Mouse (Mus musculus) lung, embryonic 14.5 days (tissue): ENCODE results near the gene Ndufa4l2. TPM values are rescaled to one million over a fixed set of nuclear protein-coding genes. Genes with fewer than 3 reads are reported as not detected.

Source experiments
- ATAC-seq: fragments of 200-750 bp; cut with Nextera tagmentation; 2 replicates; pipeline ENCODE4 v1.8.0; 2017; ENCODE audit warnings: mild to moderate bottlenecking, moderate TSS enrichment, moderate library complexity; ENCODE audit not compliant: insufficient read depth
- DNase-seq: peaks from one replicate; pipeline ENCODE4 v3.0.0-alpha.2; 2015
- H3K27ac ChIP-seq: fragments of 300-500 bp; sonication (generic); 2 replicates; pipeline ENCODE4 v1.5.1; 2014; ENCODE audit warnings: low read depth, mild to moderate bottlenecking, moderate library complexity
- H3K27me3 ChIP-seq: fragments of 300-500 bp; sonication (generic); 2 replicates; pipeline ENCODE4 v1.6.1; 2014; ENCODE audit warnings: low read length, control low read depth; ENCODE audit not compliant: insufficient read depth
- H3K36me3 ChIP-seq: fragments of 300-500 bp; sonication (generic); 2 replicates; pipeline ENCODE4 v1.6.1; 2014; ENCODE audit warnings: control low read depth; ENCODE audit not compliant: insufficient read depth
- H3K4me1 ChIP-seq: fragments of 300-500 bp; sonication (generic); 2 replicates; pipeline ENCODE4 v1.6.1; 2014; ENCODE audit warnings: antibody characterized with exemption, control low read depth; ENCODE audit not compliant: insufficient read depth
- H3K4me2 ChIP-seq: fragments of 300-500 bp; sonication (generic); 2 replicates; pipeline ENCODE4 v1.6.1; 2014; ENCODE audit warnings: mild to moderate bottlenecking
- H3K4me3 ChIP-seq: fragments of 300-500 bp; sonication (generic); 2 replicates; pipeline ENCODE4 v1.5.1; 2014; ENCODE audit warnings: low read depth, low read length
- H3K9ac ChIP-seq: fragments of 300-500 bp; sonication (generic); 2 replicates; pipeline ENCODE4 v1.6.1; 2014
- H3K9me3 ChIP-seq: fragments of 300-500 bp; sonication (generic); 2 replicates; pipeline ENCODE4 v1.6.1; 2016; ENCODE audit warnings: low read depth, low read length, control low read depth
- CTCF ChIP-seq: IDR thresholded peaks from 2 replicates; pipeline ENCODE4 v1.5.1; 2016; ENCODE audit warnings: antibody characterized with exemption, low read depth
- WGBS: fragments of 180-500 bp; shearing (Covaris S2); extraction: QIAGEN DNeasy Blood & Tissue Kit; methylation state at CpG from one replicate; pipeline ENCODE4 v1.1.7; 2014; 5-methylcytosine and 5-hydroxymethylcytosine counted together
- polyA plus RNA-seq: library from polyadenylated mRNA; unstranded; fragments of >200 nt; fragmentation: Nextera tagmentation; extraction: Ambion mirVana; gene quantifications from 2 replicates; pipeline ENCODE4 v1.2.1, GENCODE M21; 2014

The Ndufa4l2 gene
- polyA plus RNA-seq, 1 experiment from 2014 or later: 36.4 TPM

DNA sequence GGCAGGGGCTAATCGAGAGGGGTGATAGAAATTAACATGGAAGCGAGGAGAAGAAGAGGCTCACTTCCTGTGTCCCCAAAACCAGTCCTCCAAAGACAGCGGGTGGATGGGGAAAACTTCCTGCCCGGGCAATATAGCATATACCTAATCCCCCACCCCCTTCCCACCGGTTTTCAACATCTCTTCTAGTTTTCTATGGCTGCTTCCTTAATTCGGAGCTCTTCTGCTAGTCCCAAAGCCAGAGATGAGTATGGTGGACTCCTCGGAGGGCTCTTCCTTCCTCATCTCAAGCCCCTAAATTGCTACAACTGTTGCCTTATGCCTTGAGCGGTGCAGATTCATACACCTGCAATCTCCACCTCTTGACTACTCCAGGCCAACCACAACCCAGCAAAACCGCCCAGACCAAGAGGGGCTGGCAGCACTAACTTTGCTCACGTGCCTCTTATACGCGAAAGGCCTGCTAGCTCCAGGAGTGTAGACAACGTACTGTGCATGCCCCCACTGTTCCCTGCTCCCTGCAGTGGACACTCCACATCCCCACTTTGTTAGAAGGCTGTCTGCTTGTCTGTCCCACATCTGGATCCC, 562 bp upstream of the Ndufa4l2 start:
- Histone ChIP-seq H3K36me3 (peaks cover 21% of the 10 kb centered on the region), H3K27me3 (peaks cover 69% of the 10 kb centered on the region), H3K27ac (no peak overlapping the region), H3K4me2 (peak overlapping the region; percentile 84), H3K9ac (no peak overlapping the region), H3K4me1 (peaks cover 14% of the 10 kb centered on the region), H3K4me3 (no peak overlapping the region), H3K9me3 (no peaks in the 10 kb centered on the region)
- no peak for DNase-seq
- TF ChIP-seq CTCF: no peak
- ATAC-seq: no peak
- WGBS: 17% methylated on average over 13 of the region's 13 CpGs

DNA sequence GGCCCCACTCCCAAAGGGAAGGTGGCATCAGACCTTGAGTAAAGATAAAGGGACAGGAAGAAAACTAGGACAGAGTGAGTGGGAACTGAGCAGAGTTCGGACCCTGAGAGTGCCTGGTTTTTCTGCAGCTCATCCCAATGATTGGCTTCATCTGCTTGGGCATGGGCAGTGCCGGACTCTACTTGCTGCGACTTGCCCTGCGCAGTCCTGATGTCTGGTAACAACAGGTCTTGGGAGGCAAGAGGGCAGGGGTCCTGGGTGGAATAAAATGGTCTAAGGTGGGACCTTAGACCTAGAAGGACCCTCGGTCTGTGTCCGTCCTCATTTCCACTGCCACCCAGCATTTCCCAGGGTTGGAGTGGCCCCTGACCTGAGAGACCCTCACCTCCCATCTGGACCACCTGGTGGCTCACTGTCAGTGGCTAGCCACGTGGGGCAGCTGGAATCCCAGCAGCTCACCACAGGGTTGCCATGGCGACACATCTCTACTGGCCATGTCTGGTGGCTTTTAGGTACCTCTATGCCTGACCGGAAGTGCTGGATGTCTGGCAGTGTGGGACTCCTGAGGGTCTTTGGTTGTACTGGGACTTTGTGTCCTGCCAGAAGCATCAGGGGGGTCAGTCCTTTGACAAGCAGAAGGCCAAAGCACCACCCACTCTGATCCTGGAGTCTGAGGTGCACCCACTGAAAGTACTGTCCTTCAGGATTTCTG, 660 bp downstream of the Ndufa4l2 start:
- DNase-seq: no peak
- H3K27ac ChIP-seq: no peak overlapping the region
- H3K4me3 ChIP-seq: 0 out of 2 replicates have a peak overlapping the region, but pooled peaks have one; percentile 3
- no peak for ATAC-seq
- H3K27me3 ChIP-seq: peaks cover 57% of the 10 kb centered on the region
- WGBS: 31% methylated on average over 9 of the region's 9 CpGs
- H3K9ac ChIP-seq: no peak overlapping the region
- no peak for TF ChIP-seq CTCF
- H3K4me2 ChIP-seq: peak overlapping the region; percentile 54
- H3K9me3 ChIP-seq: no peaks in the 10 kb centered on the region
- H3K36me3 ChIP-seq: peaks cover 33% of the 10 kb centered on the region
- peaks cover 14% of the 10 kb centered on the region for H3K4me1 ChIP-seq

DNA sequence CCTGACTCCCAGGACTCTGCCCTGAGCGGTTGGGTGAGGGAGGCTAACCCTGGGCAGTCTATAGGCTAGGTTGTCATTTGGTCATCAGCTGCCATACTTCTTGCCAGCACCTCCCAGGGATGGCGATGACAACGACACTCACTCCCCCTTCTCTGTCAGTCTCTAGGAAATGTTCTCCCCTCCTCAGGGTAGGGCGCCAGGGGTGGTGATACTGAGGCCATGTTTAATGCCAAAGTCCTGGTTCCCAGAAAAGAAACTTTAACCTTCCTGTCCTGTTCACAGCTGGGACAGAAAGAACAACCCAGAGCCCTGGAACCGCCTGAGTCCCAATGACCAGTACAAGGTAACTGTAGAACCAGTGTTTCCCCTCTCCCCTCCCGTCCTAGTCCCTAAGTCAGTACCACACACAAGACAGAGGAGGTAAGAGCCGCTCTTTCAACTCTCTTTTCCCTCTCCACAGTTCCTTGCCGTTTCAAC, 1.3 kb downstream of the Ndufa4l2 start:
- ATAC-seq (no peak), DNase-seq (no peak)
- Histone ChIP-seq H3K4me1 (peaks cover 17% of the 10 kb centered on the region), H3K4me2 (peak overlapping the region; percentile 54), H3K9me3 (no peaks in the 10 kb centered on the region), H3K27ac (no peak overlapping the region), H3K9ac (peak overlapping the region; percentile 7; the same call in 1 of the 2 replicates), H3K36me3 (peaks cover 36% of the 10 kb centered on the region), H3K27me3 (peaks cover 51% of the 10 kb centered on the region), H3K4me3 (peak overlapping the region; percentile 7; the same call in 1 of the 2 replicates)
- WGBS: 21% methylated on average over 8 of the region's 8 CpGs
- TF ChIP-seq CTCF: no peak

DNA sequence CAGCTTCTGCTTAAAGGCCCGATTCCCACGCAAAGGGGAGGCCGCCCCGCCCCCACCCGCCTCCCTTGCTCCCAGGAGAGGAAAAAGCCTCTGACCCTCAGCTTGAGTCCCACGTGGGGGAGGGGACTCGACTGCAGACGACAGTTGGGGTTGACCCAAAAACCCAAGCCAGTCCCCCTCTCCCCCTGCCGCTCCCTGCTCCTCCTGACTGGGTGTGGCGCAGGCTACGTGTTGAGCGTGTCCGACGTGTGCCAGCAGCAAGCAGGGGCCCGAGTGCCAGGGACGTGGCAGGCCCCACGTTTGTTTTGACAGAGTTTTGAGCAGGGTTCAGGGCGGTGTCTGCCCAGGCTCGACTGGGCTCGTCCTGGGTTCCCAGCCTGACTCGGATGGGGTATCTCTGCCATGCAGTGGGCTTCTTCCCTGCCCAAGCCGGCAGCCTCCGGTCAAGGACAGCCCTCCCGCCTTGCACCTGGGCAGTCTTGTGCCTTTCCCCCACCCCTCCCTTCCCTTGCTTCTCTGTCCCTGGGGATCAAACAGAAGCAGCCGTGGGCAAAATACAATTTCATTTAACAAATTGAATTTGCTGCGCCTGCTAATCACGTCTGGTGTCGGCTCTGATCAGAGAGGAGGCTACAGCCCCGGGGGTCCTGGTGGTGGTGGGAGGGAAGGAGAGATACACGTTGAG, 2.0 kb downstream of the Ndufa4l2 start:
- DNase-seq (peak; percentile 79), ATAC-seq (peak; percentile 12)
- WGBS: 12% methylated on average over 30 of the region's 30 CpGs
- Histone ChIP-seq H3K9me3 (no peaks in the 10 kb centered on the region), H3K4me2 (peak overlapping the region; percentile 54), H3K4me3 (peak overlapping the region; percentile 7; the same call in 1 of the 2 replicates), H3K27ac (0 out of 2 replicates have a peak overlapping the region, but pooled peaks have one; percentile 47), H3K36me3 (peaks cover 36% of the 10 kb centered on the region), H3K9ac (peak overlapping the region; percentile 20; the same call in 1 of the 2 replicates), H3K27me3 (peaks cover 44% of the 10 kb centered on the region), H3K4me1 (peaks cover 22% of the 10 kb centered on the region)
- TF ChIP-seq CTCF: no peak

DNA sequence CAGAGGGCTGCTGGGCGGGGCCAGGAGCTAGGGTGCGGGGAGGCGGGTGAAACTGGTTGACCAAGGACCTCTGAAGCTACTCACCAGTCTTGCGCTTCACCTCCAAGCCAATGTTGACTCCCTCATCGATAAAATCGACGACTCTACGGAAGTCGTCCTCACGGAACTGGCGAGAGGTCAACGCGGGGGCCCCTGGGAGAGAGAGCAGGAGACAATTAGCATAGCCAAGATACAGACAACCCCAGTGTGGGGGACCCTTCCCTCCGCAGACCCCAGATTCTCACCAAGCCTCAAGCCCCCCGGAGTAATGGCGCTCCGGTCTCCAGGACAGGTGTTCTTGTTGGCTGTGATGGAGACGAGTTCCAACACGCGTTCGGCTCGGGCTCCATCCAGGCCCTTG, 3.2 kb downstream of the Ndufa4l2 start:
- 92% methylated on average over 22 of the region's 22 CpGs for WGBS
- DNase-seq: no peak
- no peak for TF ChIP-seq CTCF
- Histone ChIP-seq H3K36me3 (peaks cover 36% of the 10 kb centered on the region), H3K27me3 (peaks cover 36% of the 10 kb centered on the region), H3K4me1 (peaks cover 22% of the 10 kb centered on the region), H3K9me3 (no peaks in the 10 kb centered on the region), H3K9ac (no peak overlapping the region), H3K4me2 (no peak overlapping the region), H3K4me3 (no peak overlapping the region), H3K27ac (no peak overlapping the region)
- no peak for ATAC-seq

DNA sequence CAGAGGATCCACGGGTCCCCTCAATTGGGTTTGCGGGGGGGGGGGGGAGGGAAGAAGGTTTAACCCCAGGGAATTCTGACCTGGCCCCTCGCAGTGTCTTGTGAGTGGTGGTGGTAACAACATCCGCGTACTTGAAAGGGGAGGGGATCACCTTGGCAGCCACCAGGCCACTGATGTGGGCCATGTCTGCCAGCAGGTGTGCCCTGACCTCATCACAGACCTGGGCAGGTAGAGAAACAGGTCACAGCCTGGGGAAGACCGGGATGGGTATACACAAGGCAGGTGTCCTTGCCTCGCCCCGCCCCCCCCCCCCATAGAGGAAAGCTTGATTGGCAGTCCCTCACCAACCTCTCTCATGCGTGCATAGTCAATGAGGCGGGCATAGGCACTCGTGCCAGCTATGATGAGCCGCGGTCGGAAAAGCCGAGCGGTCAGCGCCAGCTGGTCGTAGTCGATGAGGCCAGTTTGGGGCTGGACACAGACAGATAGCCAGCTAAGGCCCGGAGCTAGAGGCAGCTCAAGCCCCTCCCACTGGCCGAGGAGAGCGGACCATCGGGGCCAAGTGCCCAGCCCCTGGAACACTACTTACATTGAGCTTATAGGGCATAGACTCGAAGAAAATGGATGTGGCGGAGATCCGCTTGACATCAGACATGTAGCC, 4.4 kb downstream of the Ndufa4l2 start:
- Histone ChIP-seq H3K9ac (no peak overlapping the region), H3K36me3 (peaks cover 36% of the 10 kb centered on the region), H3K4me1 (peaks cover 14% of the 10 kb centered on the region), H3K4me3 (no peak overlapping the region), H3K4me2 (no peak overlapping the region), H3K9me3 (no peaks in the 10 kb centered on the region), H3K27ac (no peak overlapping the region), H3K27me3 (peaks cover 30% of the 10 kb centered on the region)
- DNase-seq (no peak), ATAC-seq (no peak)
- TF ChIP-seq CTCF: no peak
- WGBS: 89% methylated on average over 25 of the region's 26 CpGs
